Mouse (Mus musculus) midbrain, embryonic 11.5 days (tissue): ENCODE measurements at regions not wholly inside any gene's neighbourhood (a gene's known extent, or its start where the extent isn't known, plus 50 kb on each side); places are given as distances from the start of the nearest gene placed in this dataset.

Experiments
- ATAC-seq: fragments of 200-750 bp; cut with Nextera tagmentation; 2 replicates; pipeline ENCODE4 v1.8.0; 2017; ENCODE audit warnings: moderate TSS enrichment, moderate library complexity; ENCODE audit not compliant: low FRiP score
- DNase-seq: peaks from one replicate; pipeline ENCODE4 v3.0.0; 2015; ENCODE audit warnings: low spot score; ENCODE audit errors: missing footprints
- H3K27ac ChIP-seq: fragments of 300-500 bp; sonication (generic); 2 replicates; pipeline ENCODE4 v1.5.1; 2014; ENCODE audit warnings: low read depth, low read length
- H3K27me3 ChIP-seq: fragments of 300-500 bp; sonication (generic); 2 replicates; pipeline ENCODE4 v1.6.1; 2014; ENCODE audit warnings: mild to moderate bottlenecking, low read length, moderate library complexity, mixed read lengths; ENCODE audit not compliant: control insufficient read depth, insufficient read depth
- H3K36me3 ChIP-seq: fragments of 300-500 bp; sonication (generic); 2 replicates; pipeline ENCODE4 v1.6.1; 2014; ENCODE audit warnings: mild to moderate bottlenecking, low read length, moderate library complexity, mixed read lengths; ENCODE audit not compliant: control insufficient read depth, insufficient read depth
- H3K4me1 ChIP-seq: fragments of 300-500 bp; sonication (generic); 2 replicates; pipeline ENCODE4 v1.6.1; 2014; ENCODE audit warnings: low read length; ENCODE audit not compliant: control insufficient read depth, insufficient read depth
- H3K4me2 ChIP-seq: fragments of 300-500 bp; sonication (generic); 2 replicates; pipeline ENCODE4 v1.6.1; 2014; ENCODE audit warnings: mild to moderate bottlenecking, moderate library complexity
- H3K4me3 ChIP-seq: fragments of 300-500 bp; sonication (generic); 2 replicates; pipeline ENCODE4 v1.5.1; 2014; ENCODE audit warnings: low read depth, low read length
- H3K9ac ChIP-seq: fragments of 300-500 bp; sonication (generic); 2 replicates; pipeline ENCODE4 v1.6.1; 2014; ENCODE audit warnings: low read length
- H3K9me3 ChIP-seq: fragments of 300-500 bp; sonication (generic); 2 replicates; pipeline ENCODE4 v1.6.1; 2016; ENCODE audit warnings: low read length; ENCODE audit not compliant: control insufficient read depth
- WGBS: fragments of 180-500 bp; shearing (Covaris S2); extraction: QIAGEN DNeasy Blood & Tissue Kit; methylation state at CpG from one replicate; pipeline ENCODE4 v1.1.7; 2014; 5-methylcytosine and 5-hydroxymethylcytosine counted together

DNA sequence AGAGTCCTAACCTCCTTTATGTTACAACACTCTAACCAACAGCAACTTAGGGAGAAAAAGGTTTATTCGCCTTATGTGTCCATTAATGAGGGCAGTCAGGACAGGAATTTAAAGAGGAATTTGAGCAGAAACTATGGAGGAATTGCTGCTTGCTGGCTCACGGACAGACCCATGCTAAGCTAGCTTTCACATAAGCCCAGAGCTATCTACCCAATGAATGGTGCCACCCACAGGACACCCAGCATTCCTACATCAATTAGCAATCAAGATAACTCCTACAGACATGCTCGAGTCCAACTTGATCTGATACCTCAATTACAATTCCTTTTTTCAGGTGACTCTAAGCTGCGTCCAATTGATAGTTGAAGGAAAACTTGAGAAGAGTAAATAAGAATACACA lies 1021.2 kb upstream of the Gm7489 start:
- no peaks in the 10 kb centered on the region for H3K9me3 ChIP-seq
- H3K27me3 ChIP-seq: no peaks in the 10 kb centered on the region
- H3K4me3 ChIP-seq: no peak overlapping the region
- no peak for ATAC-seq
- no peaks in the 10 kb centered on the region for H3K4me1 ChIP-seq
- no peaks in the 10 kb centered on the region for H3K36me3 ChIP-seq
- H3K27ac ChIP-seq: no peak overlapping the region
- H3K4me2 ChIP-seq: no peak overlapping the region
- DNase-seq: no peak
- H3K9ac ChIP-seq: no peak overlapping the region
- WGBS: 87% methylated on average over 4 of the region's 4 CpGs

DNA sequence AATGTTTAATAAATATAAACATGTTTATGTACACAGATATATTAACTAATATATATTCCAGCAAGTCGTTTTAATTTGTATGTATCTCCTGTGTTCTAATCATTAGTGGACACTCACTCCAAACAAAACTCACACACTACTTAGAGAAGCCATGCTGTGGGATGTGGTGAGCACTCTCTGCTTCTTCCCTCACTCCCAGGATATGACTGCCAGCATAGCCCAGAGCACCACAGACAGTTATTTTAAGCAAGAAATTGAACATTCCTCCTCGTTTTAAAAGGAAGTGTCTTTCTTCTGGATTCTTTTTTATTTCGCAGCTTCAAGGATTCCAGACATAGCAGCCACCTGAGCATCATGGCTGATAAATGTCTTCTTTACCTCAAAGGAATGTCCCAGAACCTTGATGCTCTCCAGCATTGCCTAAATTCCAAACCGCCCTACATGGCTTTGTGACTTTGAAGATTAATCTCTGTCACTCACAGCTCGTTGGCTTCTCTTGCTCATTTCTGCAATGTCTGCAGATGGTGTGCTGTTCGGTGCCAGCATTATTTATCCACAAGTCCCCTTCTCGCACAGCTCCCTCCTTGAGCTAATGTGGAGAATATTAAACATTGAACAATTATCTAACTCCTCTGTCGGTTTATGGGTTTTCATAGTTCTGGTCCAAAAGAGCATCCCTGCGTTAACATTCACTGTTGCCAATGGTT lies 992.3 kb upstream of the Gm7489 start:
- no peak overlapping the region for H3K4me2 ChIP-seq
- no peaks in the 10 kb centered on the region for H3K9me3 ChIP-seq
- H3K9ac ChIP-seq: no peak overlapping the region
- H3K4me3 ChIP-seq: no peak overlapping the region
- H3K27me3 ChIP-seq: no peaks in the 10 kb centered on the region
- no peaks in the 10 kb centered on the region for H3K36me3 ChIP-seq
- 82% methylated on average over 9 of the region's 9 CpGs for WGBS
- H3K27ac ChIP-seq: no peak overlapping the region
- no peak for ATAC-seq
- no peaks in the 10 kb centered on the region for H3K4me1 ChIP-seq
- DNase-seq: peak; percentile 35

DNA sequence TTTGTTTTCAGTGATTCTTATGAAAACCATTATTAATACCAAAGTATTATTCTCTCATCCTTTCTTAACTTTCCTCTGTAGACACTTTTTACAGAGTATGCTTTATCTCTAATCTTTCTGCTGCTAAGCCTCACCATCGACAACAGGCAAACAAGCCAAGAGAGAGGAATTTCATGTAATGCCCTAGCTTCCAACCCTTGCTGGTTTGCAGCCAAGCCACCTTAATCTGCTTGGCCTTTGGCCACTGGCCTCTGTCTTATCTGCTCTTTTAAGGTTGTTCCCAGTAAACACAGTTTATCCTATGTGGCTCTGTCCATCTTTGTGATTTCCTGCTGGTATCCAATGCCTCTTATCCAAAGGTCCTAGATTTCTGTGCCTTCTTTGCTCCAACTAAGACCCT lies 986.6 kb upstream of the Gm7489 start:
- Histone ChIP-seq H3K36me3 (no peaks in the 10 kb centered on the region), H3K9me3 (no peaks in the 10 kb centered on the region), H3K4me3 (no peak overlapping the region), H3K27me3 (no peaks in the 10 kb centered on the region), H3K27ac (no peak overlapping the region), H3K9ac (no peak overlapping the region), H3K4me2 (no peak overlapping the region), H3K4me1 (no peaks in the 10 kb centered on the region)
- 74% methylated on average over 1 of the region's 1 CpGs for WGBS
- peak; percentile 54 for DNase-seq
- no peak for ATAC-seq

DNA sequence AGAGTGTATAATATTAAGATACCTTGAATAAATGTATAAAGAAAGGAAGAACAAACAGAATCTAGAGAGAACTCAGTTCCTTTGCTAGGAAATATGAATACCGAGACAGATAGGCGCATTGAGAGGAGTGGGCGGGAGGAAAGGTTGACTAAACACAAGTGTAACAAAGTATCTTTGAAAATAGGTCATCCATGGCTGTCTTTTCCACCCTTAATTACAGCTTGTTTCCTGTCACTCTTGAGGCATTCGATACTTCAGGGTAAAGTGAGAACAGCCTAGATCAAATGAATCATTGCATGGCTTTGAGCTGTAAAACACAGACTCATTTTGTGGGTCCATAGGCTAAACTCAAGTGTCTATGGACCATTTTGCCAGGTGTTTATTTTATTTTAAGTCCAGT lies 985.3 kb upstream of the Gm7489 start:
- H3K4me3 ChIP-seq: no peak overlapping the region
- no peak overlapping the region for H3K4me2 ChIP-seq
- H3K9me3 ChIP-seq: no peaks in the 10 kb centered on the region
- no peaks in the 10 kb centered on the region for H3K36me3 ChIP-seq
- H3K4me1 ChIP-seq: no peaks in the 10 kb centered on the region
- H3K27ac ChIP-seq: no peak overlapping the region
- ATAC-seq (no peak), DNase-seq (no peak)
- 87% methylated on average over 4 of the region's 4 CpGs for WGBS
- H3K27me3 ChIP-seq: no peaks in the 10 kb centered on the region
- no peak overlapping the region for H3K9ac ChIP-seq

- 75% methylated on average over 3 of the region's 3 CpGs for WGBS
- Histone ChIP-seq H3K4me2 (no peak overlapping the region), H3K27me3 (no peaks in the 10 kb centered on the region), H3K9ac (no peak overlapping the region), H3K9me3 (no peaks in the 10 kb centered on the region), H3K4me3 (no peak overlapping the region), H3K36me3 (no peaks in the 10 kb centered on the region), H3K27ac (no peak overlapping the region), H3K4me1 (no peaks in the 10 kb centered on the region)
- peak; percentile 28 for DNase-seq
- no peak for ATAC-seq
These were observed 984.9 kb upstream of the Gm7489 start for GRCm38 (mm10) chr15:52899822-52900221.

- Histone ChIP-seq H3K4me1 (no peaks in the 10 kb centered on the region), H3K4me2 (no peak overlapping the region), H3K27ac (no peak overlapping the region), H3K9me3 (no peaks in the 10 kb centered on the region), H3K27me3 (no peaks in the 10 kb centered on the region), H3K36me3 (no peaks in the 10 kb centered on the region), H3K4me3 (no peak overlapping the region), H3K9ac (no peak overlapping the region)
- 86% methylated on average over 3 of the region's 3 CpGs for WGBS
- DNase-seq (no peak), ATAC-seq (no peak)
These were observed 979.5 kb upstream of the Gm7489 start for GRCm38 (mm10) chr15:52905231-52905630.

DNA sequence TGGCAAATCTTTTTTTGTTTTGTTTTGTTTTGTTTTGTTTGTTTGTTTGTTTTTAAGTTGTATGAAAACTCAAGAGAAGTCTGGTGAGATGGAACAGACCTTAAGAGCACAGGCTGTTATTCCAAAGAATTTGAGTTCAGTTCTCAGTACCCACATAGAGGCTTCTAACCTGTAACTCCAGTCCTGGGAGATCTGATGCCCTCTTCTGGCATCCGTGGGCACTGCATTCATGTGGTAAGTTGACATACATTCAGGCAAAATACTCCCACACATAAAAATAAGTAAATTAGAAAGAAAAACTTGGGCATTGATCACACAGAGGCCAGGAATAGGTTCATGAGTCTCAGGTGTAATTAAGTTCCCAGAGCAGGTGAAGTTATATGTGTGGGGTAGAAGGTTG lies 977.5 kb upstream of the Gm7489 start:
- no peak for ATAC-seq
- no peak for DNase-seq
- H3K27ac ChIP-seq: no peak overlapping the region
- 49% methylated on average over 1 of the region's 1 CpGs for WGBS
- H3K4me2 ChIP-seq: no peak overlapping the region
- H3K9ac ChIP-seq: no peak overlapping the region
- no peak overlapping the region for H3K4me3 ChIP-seq
- H3K36me3 ChIP-seq: no peaks in the 10 kb centered on the region
- H3K9me3 ChIP-seq: no peaks in the 10 kb centered on the region
- H3K4me1 ChIP-seq: no peaks in the 10 kb centered on the region
- no peaks in the 10 kb centered on the region for H3K27me3 ChIP-seq

DNA sequence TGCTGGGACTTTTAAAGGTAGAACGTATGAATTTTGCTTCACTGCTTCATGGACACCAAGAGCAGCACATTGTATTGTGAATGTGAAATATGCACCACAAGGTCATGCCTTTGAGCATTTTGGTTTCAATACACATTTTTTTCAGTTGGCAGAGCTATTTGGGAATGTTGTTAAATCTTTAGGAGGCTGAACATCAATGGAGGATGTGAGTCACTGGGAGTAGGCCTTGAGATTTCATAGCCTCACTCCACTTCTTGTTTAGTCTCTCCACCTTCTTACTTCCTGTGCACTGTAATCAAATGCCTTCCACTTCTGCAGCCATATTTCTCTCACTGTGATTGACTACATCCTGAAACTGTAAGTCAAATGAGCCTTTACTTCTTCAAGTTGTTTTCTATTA lies 962.4 kb upstream of the Gm7489 start:
- Histone ChIP-seq H3K27ac (no peak overlapping the region), H3K9me3 (no peaks in the 10 kb centered on the region; the same call in 1 of the 2 replicates), H3K9ac (no peak overlapping the region), H3K4me3 (no peak overlapping the region), H3K4me2 (no peak overlapping the region), H3K36me3 (no peaks in the 10 kb centered on the region), H3K4me1 (no peaks in the 10 kb centered on the region), H3K27me3 (no peaks in the 10 kb centered on the region)
- DNase-seq (no peak), ATAC-seq (no peak)
- 80% methylated on average over 1 of the region's 1 CpGs for WGBS

DNA sequence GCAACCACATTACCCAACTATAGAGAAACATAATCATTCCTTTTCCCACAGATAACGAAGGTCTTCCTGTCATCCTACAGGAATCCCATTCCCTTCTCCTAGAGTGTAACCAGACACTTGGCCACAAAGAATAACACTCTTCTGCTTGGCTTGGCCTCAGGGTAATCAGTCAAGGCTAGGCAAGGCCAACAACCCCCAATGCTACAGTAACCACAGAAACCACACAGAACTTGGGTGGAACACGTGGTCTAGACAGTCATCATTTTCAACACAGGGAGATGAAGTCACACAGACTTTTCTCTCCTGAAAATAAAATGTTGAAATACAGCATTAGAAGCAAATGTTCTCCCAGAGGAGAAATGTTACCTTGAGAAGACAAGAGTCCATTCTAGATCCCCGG lies 956.3 kb upstream of the Gm7489 start:
- H3K27me3 ChIP-seq: no peaks in the 10 kb centered on the region
- H3K4me1 ChIP-seq: no peaks in the 10 kb centered on the region
- ATAC-seq (no peak), DNase-seq (no peak)
- H3K4me3 ChIP-seq: no peak overlapping the region
- H3K9me3 ChIP-seq: no peaks in the 10 kb centered on the region
- no peaks in the 10 kb centered on the region for H3K36me3 ChIP-seq
- no peak overlapping the region for H3K27ac ChIP-seq
- no peak overlapping the region for H3K9ac ChIP-seq
- WGBS: 81% methylated on average over 3 of the region's 3 CpGs
- H3K4me2 ChIP-seq: no peak overlapping the region
